Mouse (Mus musculus) MEL (cell line): ENCODE data around the gene Arhgap23.
A peak's percentile ranks its signal among the peaks of the same experiment; 100 is the strongest.

Experiments
- CHD1 ChIP-seq: IDR thresholded peaks from 2 replicates; pipeline ENCODE4 v1.6.1; 2012; ENCODE audit warnings: low read depth, mild to moderate bottlenecking, inconsistent platforms, low read length, improper control_type of control experiment
- CTCF ChIP-seq, 3 experiments: IDR thresholded peaks in 2 of 3; conservative IDR thresholded peaks in 1 of 3; 2 replicates each; pipeline ENCODE4 v1.5.1; 2011 to 2012; ENCODE audit warnings: low read length in 3 of 3, low read depth in 2 of 3, mild to moderate bottlenecking in 2 of 3, improper control_type of control experiment in 1 of 3, inconsistent platforms in 1 of 3, mixed read lengths in 1 of 3, moderate library complexity in 1 of 3; ENCODE audit not compliant: control insufficient read depth in 1 of 3, insufficient read depth in 1 of 3, poor library complexity in 1 of 3, severe bottlenecking in 1 of 3
- EP300 ChIP-seq, 2 experiments: IDR thresholded peaks; 2 replicates each; pipeline ENCODE4 v1.6.1; 2011; ENCODE audit warnings: improper control_type of control experiment in 2 of 2, low read length in 2 of 2, low read depth in 1 of 2, mild to moderate bottlenecking in 1 of 2
- HCFC1 ChIP-seq: IDR thresholded peaks from 2 replicates; pipeline ENCODE4 v1.6.1; 2012; ENCODE audit warnings: low read depth, mild to moderate bottlenecking, inconsistent platforms, low read length, improper control_type of control experiment, moderate library complexity
- POLR2A ChIP-seq, 2 experiments: IDR thresholded peaks; 2 replicates each; pipeline ENCODE4 v1.6.1; 2011 to 2012; ENCODE audit warnings: low read length in 2 of 2, mild to moderate bottlenecking in 2 of 2, control low read depth in 1 of 2, improper control_type of control experiment in 1 of 2, low read depth in 1 of 2, moderate library complexity in 1 of 2; ENCODE audit not compliant: control insufficient read depth in 1 of 2, insufficient read depth in 1 of 2, poor library complexity in 1 of 2
- POLR2AphosphoS5 ChIP-seq: IDR thresholded peaks from 2 replicates; pipeline ENCODE4 v1.6.1; 2012; ENCODE audit warnings: low read depth, borderline replicate concordance, mild to moderate bottlenecking, inconsistent platforms, low read length, moderate library complexity, mixed read lengths
- RCOR1 ChIP-seq: IDR thresholded peaks from 2 replicates; pipeline ENCODE4 v1.6.1; 2012; ENCODE audit warnings: low read depth, mild to moderate bottlenecking, inconsistent platforms, low read length, improper control_type of control experiment
- UBTF ChIP-seq: IDR thresholded peaks from 2 replicates; pipeline ENCODE4 v1.6.1; 2012; ENCODE audit warnings: low read depth, mild to moderate bottlenecking, inconsistent platforms, low read length, improper control_type of control experiment, moderate library complexity, borderline replicate concordance; ENCODE audit not compliant: insufficient read depth

DNA sequence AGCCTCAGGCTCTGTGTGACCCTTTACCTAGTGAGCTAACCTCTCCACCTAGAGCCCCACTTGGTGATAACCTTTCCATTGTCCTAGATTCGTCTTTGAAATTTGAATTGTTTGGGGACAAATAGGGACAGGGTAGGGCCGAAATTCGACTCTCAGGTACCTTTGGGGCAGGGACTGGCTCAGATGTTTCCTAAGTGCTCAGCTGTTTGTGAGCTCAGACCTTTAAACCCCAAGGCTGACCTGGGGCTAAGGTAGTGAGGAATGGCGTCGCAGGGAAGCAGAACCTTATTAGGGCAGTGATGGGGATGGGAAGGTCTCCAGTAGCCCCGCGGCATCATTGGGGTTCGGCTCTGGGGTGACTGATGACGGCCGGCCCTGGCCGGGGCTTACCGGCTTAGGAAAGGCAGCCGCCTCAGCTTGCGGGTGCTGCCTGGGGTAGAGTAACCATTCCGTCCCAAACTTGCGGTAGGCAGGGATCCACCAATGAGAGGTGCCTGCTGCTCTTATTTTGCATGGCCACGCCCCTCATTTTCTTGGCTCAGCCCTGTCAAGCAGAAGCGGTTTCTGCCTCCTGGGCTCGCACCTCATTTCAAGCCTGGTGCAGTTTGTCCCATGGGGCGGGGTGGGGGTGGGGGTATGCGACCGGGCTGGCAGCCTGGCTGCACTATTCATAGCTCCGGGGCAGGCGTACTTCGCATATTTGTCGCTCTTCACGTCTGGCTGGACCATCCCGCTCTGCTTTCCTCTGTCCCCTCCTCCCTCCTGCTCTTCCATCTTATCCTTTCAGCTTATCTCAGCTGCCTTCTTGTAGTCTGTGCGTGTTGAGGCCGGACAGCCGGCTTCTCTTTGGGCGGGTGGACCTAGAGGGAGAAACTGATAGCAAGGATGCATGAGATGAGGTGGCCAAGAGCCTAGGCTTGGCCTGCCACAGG is 12.7 kb downstream of the Arhgap23 start:
- no peak for TF ChIP-seq CTCF (IDR thresholded peaks at IDR 0.05 in 2 of 3, conservative IDR thresholded peaks at IDR 0.05 in 1 of 3; ENCODE audit: control insufficient read depth in 1 of 3, insufficient read depth in 1 of 3, low read depth in 2 of 3, low read length in 3 of 3, poor library complexity in 1 of 3, severe bottlenecking in 1 of 3)
- TF ChIP-seq RCOR1 = no peak
- TF ChIP-seq UBTF = no peak
- TF ChIP-seq POLR2A (IDR thresholded peaks at IDR 0.05; ENCODE audit: control insufficient read depth in 1 of 2, insufficient read depth in 1 of 2, low read depth in 1 of 2, low read length in 2 of 2, poor library complexity in 1 of 2) = peak in 1 of 2 experiments; percentile 59; a peak in 1 of 4 replicates
- peak in 1 of 2 experiments; percentile 74; a peak in 3 of 4 replicates for TF ChIP-seq EP300 (IDR thresholded peaks at IDR 0.05; ENCODE audit: low read depth in 1 of 2, low read length in 2 of 2)
- TF ChIP-seq CHD1 = no peak
- no peak for TF ChIP-seq POLR2AphosphoS5
- 0 out of 2 replicates have a peak, but pooled peaks have one; percentile 38 for TF ChIP-seq HCFC1
